Mouse (Mus musculus) bone marrow, adult 2 months (tissue): ENCODE data around the gene Dock8. TPM values are rescaled to one million over a fixed set of nuclear protein-coding genes. Genes with fewer than 3 reads are reported as not detected.

ENCODE experiments used
- H3K27ac ChIP-seq: fragments of 200-500 bp; 2 replicates; pipeline ENCODE4 v1.5.1; 2012; ENCODE audit warnings: low read depth, mild to moderate bottlenecking, control low read depth, inconsistent platforms, low read length; ENCODE audit not compliant: control insufficient read depth, poor library complexity, insufficient read depth
- H3K4me1 ChIP-seq: fragments of 200-500 bp; 2 replicates; pipeline ENCODE4 v1.6.1; 2011; ENCODE audit warnings: low read length; ENCODE audit not compliant: control insufficient read depth, insufficient read depth
- H3K4me3 ChIP-seq: fragments of 200-500 bp; replicated peaks from 2 replicates; pipeline ENCODE3; 2011; ENCODE audit warnings: mild to moderate bottlenecking, low read depth, low read length, control low read depth; ENCODE audit not compliant: control insufficient read depth
- CTCF ChIP-seq: fragments of 200-500 bp; IDR thresholded peaks from 2 replicates; pipeline ENCODE4 v1.5.1; 2011; ENCODE audit warnings: low read length, control low read depth; ENCODE audit not compliant: control insufficient read depth, insufficient read depth
- POLR2A ChIP-seq: fragments of 200-500 bp; IDR thresholded peaks from 2 replicates; pipeline ENCODE4 v1.6.1; 2011; ENCODE audit warnings: low read depth, mild to moderate bottlenecking, control low read depth, low read length, borderline replicate concordance; ENCODE audit not compliant: control insufficient read depth
- WGBS: fragments of 180-500 bp; shearing (Covaris S2); methylation state at CpG from one replicate; pipeline ENCODE4 v1.1.7; 2018; 5-methylcytosine and 5-hydroxymethylcytosine counted together
- polyA plus RNA-seq: library from polyadenylated mRNA; stranded (reverse); fragments of >200 nt; gene quantifications from 2 replicates; pipeline ENCODE4 v1.2.4, GENCODE M21; 2011; ENCODE audit warnings: low replicate concordance; ENCODE audit not compliant: missing spikeins, insufficient read depth, insufficient read length

Gene Dock8
- polyA plus RNA-seq, 1 experiment, result 40.8 TPM

DNA sequence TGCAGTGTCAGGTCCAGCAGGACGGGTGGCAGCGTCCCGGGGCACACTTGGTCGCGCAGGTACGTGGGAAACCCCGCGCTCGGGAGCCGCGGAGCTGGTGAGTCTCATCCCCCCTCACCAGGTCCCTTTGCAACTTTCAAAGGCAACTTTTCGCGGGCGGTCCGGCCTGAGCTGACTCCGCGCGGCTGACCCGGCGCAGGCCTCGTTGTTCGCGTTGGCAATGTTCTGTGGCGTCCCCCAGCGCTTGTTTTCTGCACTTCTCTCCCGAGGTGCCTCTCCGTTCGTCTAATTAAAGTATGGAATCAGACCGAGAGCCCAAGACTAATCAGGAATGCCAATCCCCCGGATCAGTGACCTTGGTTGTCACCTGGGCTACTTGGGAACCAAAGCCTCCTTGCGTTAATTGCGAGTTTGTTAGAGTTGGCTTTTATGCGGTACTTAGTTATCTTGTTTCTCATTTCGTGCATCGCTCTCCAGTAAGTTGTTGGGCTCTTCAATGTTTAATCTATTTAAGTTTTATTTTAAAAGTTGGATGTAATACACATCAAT, 238.2 kb downstream of the Dock8 start:
- Histone ChIP-seq H3K4me3 (no peak overlapping the region), H3K4me1 (no peaks in the 10 kb centered on the region), H3K27ac (no peak overlapping the region)
- WGBS, result 2% methylated on average over 35 of the region's 35 CpGs
- TF ChIP-seq POLR2A (no peak), CTCF (no peak)

DNA sequence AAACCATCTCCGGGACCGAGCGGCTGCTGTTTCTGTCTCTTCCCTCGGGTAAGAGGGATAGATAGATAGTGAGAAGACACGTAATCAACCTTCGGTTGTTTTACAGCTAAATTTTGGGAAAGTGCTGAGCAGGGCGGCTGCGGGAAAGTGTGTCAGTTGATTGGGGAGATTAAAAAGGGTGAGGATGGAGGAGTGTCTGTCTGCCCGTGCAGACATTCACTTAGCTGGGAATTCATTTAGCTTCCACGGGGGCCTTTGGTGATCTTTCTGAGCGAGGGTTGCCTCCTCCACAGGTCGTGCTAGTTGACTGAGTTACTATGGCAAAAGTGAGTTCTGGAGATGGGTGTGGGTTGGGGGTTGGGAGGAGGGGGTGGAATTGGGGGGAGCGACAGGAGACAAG, 238.8 kb downstream of the Dock8 start:
- TF ChIP-seq POLR2A (no peak), CTCF (no peak)
- Histone ChIP-seq H3K27ac (no peak overlapping the region), H3K4me3 (no peak overlapping the region), H3K4me1 (no peaks in the 10 kb centered on the region)
- WGBS, result 10% methylated on average over 13 of the region's 13 CpGs

DNA sequence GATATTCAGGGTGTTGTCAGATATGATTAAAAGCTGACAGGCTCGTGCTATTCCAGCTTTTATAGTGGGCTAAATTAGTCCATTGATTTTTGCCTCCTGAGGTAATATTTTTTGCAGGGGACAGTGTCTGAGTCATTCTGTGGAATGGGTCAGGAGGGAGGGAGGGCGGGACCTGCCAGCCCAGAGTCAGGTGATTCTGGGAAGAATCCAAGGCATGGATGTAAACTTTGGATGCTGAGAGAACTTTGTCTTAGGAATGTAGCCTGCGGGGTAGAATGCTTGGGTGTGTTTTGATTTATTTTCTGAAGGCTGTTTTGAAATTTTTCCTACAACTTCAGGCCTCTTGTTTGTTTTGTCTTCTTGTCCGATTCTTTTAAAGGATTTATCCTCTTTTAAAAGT, 244.2 kb downstream of the Dock8 start:
- 78% methylated on average over 4 of the region's 4 CpGs for WGBS

DNA sequence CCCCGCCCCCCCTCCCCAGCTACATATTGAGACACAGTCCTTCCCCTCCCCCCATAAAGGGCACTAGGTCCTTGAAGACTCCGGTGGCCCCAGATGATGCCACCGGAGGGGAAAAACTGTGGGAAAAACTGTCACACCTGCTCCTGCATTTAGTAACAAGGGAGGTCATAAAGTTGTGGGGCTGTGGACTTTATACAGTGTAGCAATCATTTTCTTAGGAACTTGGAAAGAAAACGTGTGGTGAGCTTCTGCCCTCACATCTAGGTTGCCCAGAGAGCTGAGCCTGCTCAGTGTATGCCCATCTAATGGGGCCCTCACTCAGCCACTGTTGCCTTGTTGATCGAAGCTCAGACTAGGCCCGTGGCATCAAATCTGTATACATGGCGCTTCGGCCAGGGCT, 246.7 kb downstream of the Dock8 start:
- 79% methylated on average over 8 of the region's 8 CpGs for WGBS
- Histone ChIP-seq H3K27ac (no peak overlapping the region), H3K4me1 (no peaks in the 10 kb centered on the region), H3K4me3 (no peak overlapping the region)
- no peak for TF ChIP-seq POLR2A

More for the DNA sequence above, 244.2 kb downstream of the Dock8 start:
- Histone ChIP-seq H3K27ac (no peak overlapping the region), H3K4me1 (no peaks in the 10 kb centered on the region), H3K4me3 (no peak overlapping the region)
- no peak for TF ChIP-seq CTCF
- no peak for TF ChIP-seq POLR2A

DNA sequence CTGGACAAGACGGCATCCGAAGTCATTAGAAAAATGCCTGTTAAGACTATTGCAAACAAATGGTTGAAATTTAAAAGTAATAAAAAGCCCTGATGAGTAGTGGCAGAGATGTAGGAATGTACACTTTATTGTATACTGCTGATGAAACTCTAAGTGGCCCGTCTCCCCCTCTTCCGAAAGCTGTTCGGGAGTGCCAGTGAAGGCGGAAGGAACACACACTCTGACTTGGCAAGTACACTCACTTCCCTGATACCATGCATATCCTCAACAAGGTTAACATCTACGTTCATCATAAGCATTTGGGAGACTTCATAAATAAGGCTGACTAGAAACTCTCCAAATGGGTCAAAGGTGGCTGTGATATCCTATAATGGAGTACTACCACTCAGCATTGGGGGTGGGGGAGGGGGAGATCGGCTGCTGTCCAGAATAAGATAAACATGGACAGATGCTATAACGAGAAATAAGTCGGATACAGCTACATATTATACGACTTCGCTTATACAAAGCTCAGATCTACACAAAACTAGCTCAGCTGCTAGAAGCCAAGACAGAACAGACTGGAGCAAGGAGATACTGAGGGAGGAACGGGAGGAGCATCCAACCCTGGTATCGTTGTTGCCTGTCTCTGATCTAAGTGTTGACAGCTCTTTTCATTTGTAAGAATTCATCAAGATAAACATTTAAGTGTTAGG, 248.7 kb downstream of the Dock8 start:
- H3K27ac ChIP-seq, result no peak overlapping the region
- 83% methylated on average over 14 of the region's 14 CpGs for WGBS
- no peaks in the 10 kb centered on the region for H3K4me1 ChIP-seq
- H3K4me3 ChIP-seq, result no peak overlapping the region
- TF ChIP-seq CTCF (no peak), POLR2A (no peak)

DNA sequence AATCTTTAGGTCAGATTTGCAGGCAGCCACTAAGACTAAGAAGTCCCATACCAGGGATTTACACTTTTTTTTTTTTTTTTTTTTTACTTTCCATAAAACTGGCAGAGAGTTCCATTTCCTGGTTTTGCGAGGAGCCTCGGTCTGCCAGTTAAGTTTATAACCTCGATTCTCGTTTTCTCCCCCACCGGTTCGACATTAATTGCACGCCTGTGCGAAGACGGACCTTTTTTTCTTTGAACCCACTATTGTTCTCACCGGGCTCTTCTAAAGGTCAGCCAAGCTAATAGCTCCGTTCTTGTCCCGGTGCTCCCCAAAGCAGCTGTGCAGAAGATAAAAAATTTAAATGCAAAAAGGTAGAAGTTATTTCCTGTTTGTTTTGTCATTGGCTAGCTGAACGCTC, 249.9 kb downstream of the Dock8 start:
- no peaks in the 10 kb centered on the region for H3K4me1 ChIP-seq
- no peak overlapping the region for H3K4me3 ChIP-seq
- 61% methylated on average over 13 of the region's 13 CpGs for WGBS
- H3K27ac ChIP-seq, result no peak overlapping the region
- TF ChIP-seq POLR2A (no peak), CTCF (no peak)

DNA sequence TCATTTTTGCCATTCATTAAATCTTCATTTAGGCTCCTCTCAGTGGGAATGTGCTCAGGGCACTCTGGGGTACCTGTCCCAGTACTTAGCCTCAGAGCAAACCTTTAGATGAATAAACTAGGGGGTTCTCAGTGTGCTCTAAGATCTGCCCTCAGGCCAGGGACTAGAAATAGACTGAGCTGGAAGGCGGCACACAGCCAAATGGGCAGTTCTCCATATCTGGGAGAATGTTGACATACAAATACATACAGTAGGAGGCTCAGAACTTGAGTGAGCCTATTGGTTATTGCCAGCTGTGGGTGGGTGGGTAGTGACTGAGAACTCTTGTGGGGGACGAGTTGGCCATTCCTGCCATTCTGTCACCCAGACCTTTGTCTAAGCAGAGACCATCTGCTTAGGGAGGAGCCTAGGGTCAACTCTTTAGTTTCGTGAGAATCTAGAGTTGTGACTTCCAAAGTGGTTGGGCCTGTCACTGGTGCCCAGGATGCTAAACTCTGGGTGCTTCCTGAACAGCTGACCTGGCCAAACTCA, 252.3 kb downstream of the Dock8 start:
- TF ChIP-seq CTCF (no peak), POLR2A (no peak)
- Histone ChIP-seq H3K4me3 (no peak overlapping the region), H3K4me1 (no peaks in the 10 kb centered on the region), H3K27ac (no peak overlapping the region)
- WGBS, result 74% methylated on average over 3 of the region's 3 CpGs

Other genes with a start within 250 kb of the Dock8 start
- 2.4 TPM in 1 of 2 replicates, not detected in the other for gene Pgm5, start 137.7 kb upstream of the Dock8 start, polyA plus RNA-seq
- 41.2 and 58.8 TPM in 2 replicates for gene Gm10053, start 123.8 kb upstream of the Dock8 start, polyA plus RNA-seq
- 0.83 TPM in 1 of 2 replicates, not detected in the other for gene Foxd4, start 98.3 kb upstream of the Dock8 start, polyA plus RNA-seq
- 2.7 and 7.5 TPM in 2 replicates for gene Cbwd1, start 37.9 kb upstream of the Dock8 start, polyA plus RNA-seq
- gene Kank1, start 237.4 kb downstream of the Dock8 start, polyA plus RNA-seq, result 0.66 and 6.8 TPM in 2 replicates